Mouse (Mus musculus): ENCODE results near the gene Necab3.

Gene Necab3

DNA sequence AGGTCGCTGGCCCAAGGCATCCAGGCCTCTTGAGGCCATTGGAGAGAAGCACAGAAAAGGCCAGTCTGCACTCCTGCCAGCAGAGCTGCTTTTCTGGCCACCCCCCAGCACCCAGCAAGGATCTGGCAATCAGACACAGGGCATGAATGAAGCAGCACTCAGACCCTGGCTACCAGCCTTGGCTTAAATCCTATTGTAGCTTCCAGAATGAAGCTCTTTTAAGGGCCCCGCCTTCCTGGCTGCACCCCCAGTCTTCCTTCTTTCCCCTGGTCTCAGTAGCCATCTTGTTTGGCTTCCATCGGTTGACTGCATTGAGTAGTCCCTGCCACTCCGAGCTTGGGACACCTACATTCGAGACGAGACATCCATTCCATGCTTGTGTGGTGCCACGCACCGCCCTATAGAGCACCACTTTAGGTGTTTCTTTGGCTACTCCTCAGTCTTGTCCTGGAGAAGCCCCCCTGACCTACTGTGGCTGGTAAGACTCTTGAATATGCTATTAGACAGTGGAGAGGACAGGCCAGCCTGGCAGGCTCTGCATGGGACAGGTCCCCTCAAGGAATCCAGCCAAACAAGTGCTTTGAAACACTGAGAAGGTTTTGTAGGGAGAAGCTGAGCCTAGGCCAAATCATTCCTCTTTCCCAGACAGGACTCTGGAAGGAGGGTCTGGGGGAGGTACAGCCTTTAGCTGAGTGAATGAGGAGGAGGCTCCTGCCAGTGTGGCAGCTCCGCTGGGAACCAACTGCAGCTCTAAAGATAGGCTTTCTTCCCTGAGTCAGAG is 14.9 kb downstream of the Necab3 start:
- peak; percentile 60 to 81 for DNase-seq (ENCODE audit: low spot score in 2 of 2)

- DNase-seq (ENCODE audit: low spot score in 2 of 2): no peak
Observed at GRCm38 (mm10) chr2:154541630-154542029, 17.1 kb downstream of the Necab3 start.

- peak; percentile 40 to 74 for DNase-seq (ENCODE audit: low spot score in 2 of 2)
Observed at GRCm38 (mm10) chr2:154539720-154540119, 19.0 kb downstream of the Necab3 start.

GRCm38 (mm10) chr2:154538710-154539109 is 20.0 kb downstream of the Necab3 start:
- no peak for DNase-seq (ENCODE audit: low spot score in 2 of 2)

GRCm38 (mm10) chr2:154538310-154538709 is 20.4 kb downstream of the Necab3 start:
- peak; percentile 66 to 84 for DNase-seq (ENCODE audit: low spot score in 2 of 2)

DNA sequence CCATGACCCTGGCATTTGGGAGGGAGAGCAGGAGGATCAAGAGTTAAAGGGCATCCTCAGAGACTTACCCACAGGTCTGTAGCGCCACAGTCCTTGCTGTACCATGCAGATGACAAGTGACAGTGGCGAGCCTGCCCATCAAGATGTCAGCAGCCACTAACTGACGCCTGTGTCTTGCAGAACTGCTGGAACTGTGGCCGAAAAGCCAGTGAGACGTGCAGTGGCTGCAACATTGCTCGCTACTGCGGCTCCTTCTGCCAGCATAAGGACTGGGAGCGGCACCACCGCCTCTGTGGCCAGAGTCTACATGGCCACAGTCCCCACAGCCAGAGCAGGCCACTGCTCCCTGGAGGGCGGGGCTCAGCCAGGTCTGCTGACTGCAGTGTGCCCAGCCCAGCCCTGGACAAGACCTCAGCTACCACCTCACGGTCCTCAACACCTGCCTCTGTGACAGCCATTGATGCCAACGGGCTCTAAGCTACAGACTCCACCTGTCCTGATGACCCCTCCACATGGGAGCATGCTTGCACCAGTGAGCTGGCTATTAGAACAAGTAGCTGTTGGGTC is 23.9 kb downstream of the Necab3 start:
- no peak for DNase-seq (ENCODE audit: low spot score in 2 of 2)

GRCm38 (mm10) chr2:154532888-154533287 is 25.8 kb downstream of the Necab3 start:
- DNase-seq (ENCODE audit: low spot score in 2 of 2): no peak

- no peak for DNase-seq (ENCODE audit: low spot score in 2 of 2)
Observed at GRCm38 (mm10) chr2:154526531-154526930, 32.2 kb downstream of the Necab3 start.

GRCm38 (mm10) chr2:154525285-154525684 is 33.4 kb downstream of the Necab3 start:
- DNase-seq (ENCODE audit: low spot score in 2 of 2): peak; percentile 51 to 74

DNA sequence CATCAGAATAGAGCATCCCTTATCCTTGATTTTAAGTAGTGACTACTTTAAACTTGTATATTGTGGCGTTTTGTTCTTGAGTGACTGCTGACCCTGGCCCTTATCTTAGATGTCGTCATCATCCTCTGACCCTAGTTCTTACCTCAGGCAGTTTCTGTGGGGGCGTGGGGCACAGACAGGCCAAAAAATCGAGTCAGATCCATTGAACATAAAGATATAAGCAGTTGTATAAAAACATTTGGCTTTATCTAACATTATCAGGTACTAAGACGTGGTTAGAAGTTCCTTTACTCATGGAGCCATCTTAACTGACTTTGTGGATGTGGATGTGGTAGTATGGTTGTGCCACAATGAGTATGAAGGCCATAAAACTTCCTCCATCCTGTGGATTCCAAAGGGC is 36.4 kb downstream of the Necab3 start:
- DNase-seq (ENCODE audit: low spot score in 2 of 2): no peak

DNA sequence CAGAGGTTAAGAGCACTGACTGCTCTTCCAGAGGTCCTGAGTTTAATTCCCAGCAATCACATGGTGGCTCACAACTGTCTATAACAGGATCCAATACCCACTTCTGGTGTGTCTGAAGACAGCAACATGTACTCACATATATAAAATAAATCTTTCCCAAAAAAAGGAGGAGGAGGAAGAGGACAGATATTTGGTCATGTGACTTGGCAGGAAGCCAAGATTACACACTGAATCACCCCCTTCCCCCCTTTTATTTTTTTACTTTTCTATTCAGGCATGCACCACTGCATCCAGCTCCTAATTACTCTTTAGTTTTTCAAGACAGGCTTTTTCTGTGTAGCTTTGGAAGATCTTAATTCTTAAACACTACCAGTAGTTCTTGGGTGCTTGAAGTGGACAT is 37.2 kb downstream of the Necab3 start:
- DNase-seq (ENCODE audit: low spot score in 2 of 2): no peak

DNA sequence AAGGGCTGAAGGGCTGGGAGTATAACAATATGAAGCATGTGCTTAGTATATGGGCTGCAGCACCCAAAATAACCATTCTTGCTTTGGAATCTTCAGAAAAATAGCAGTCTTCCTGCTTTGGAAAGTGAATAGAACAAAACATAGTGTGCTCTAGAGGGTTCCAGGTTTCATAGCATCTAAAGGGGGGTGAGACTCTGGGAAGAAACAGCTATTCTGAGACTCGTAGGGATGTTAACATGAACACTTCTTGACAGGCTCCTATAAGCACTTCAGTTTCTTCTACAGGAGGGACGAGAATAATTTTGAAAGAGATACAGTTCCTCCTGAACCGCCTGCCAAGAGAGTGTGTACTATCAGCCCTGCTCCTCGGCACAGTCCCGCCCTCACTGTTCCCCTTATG is 41.3 kb downstream of the Necab3 start:
- DNase-seq (ENCODE audit: low spot score in 2 of 2): no peak

DNA sequence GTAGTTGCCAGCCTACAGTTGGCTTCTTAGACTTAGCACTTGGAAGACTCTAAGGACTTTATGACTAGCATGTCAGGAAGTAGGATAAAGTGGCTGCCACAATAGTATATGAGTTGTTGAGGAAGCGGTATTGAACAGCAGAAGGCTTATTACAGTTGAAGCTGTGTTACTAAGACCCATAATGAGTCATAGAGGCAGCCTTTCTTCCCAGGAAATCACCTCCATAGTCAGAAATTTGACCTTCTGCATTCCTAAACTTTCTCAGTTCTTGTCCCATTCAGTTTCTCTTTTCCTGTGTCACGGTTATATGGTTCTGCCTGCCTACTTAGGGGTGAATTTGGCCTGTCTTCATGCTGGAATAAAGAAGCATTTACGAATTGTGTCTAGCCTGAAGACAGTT is 41.7 kb downstream of the Necab3 start:
- no peak for DNase-seq (ENCODE audit: low spot score in 2 of 2)

- no peak for DNase-seq (ENCODE audit: low spot score in 2 of 2)
Observed at GRCm38 (mm10) chr2:154510141-154510540, 48.5 kb downstream of the Necab3 start.

GRCm38 (mm10) chr2:154508450-154508849 is 50.2 kb downstream of the Necab3 start:
- no peak for DNase-seq (ENCODE audit: low spot score in 2 of 2)

GRCm38 (mm10) chr2:154507566-154508283 is 51.0 kb downstream of the Necab3 start:
- peak in 1 of 2 experiments; percentile 59 for DNase-seq (ENCODE audit: low spot score in 2 of 2)

DNA sequence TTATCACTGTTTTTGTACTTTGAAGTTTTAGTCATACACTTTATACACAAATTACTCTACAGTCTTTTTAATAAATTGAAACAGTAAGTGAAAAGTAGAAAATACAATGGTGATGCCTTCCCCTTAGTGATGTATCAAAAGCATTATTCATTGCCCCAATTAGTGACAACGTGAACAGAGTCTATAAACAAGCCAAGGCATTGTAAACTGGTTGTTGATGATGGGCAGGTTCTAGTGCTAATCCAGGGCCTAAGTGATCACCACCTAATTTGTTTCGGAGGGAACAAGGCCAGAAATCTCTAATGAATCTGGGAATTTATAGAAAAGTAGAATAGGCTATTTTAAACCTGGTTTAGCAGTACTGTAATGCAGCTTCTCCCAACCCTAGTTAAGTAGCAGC is 51.6 kb downstream of the Necab3 start:
- no peak for DNase-seq (ENCODE audit: low spot score in 2 of 2)

DNA sequence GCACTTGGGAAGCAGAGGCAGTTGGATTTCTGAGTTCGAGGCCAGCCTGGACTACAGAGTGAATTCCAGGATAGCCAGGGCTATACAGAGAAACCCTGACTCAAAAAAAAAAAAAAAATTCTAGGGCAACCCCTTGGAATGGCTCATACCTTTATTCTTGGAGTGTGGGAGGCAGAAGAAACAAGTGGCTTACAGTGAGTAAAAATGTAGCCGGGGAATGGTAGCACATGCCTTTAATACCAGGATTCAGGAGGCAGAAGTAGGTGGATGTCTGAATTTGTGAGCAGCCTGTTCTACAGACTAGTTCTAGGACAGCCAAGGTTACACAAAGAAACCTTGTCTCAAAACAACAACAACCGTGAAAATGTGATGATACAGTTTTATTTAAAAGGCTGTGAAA is 57.9 kb downstream of the Necab3 start:
- no peak for DNase-seq (ENCODE audit: low spot score in 2 of 2)

- no peak for DNase-seq (ENCODE audit: low spot score in 2 of 2)
Observed at GRCm38 (mm10) chr2:154499717-154500247, 58.9 kb downstream of the Necab3 start.

GRCm38 (mm10) chr2:154498571-154498970 is 60.1 kb downstream of the Necab3 start:
- DNase-seq (ENCODE audit: low spot score in 2 of 2): no peak

DNA sequence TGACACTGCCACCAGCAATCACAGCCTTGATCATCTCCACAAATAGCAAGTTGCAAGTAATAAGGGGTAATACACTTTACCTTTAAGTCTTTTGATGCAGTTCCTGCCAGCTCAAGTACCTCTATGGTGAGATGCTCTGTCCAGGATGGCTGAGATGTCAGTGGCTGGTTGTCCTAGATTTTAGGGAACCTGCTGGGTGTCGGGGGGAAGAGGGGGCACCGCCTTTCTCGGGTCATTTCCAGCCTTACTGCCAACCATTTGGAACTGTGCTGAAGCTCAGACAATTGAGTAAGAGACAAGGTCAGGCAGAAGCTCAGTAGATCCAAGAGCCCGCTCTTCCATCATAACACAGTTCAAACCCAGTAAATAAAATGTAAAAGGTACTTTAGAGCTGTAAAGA is 63.7 kb downstream of the Necab3 start:
- no peak for DNase-seq (ENCODE audit: low spot score in 2 of 2)

Measured in frontal cortex, postnatal 36 days (tissue).